Mouse (Mus musculus) heart, embryonic 14.5 days (tissue): ENCODE measurements around the gene Gm609. TPM values are rescaled to one million over a fixed set of nuclear protein-coding genes. Genes with fewer than 3 reads are reported as not detected.

Source experiments
- ATAC-seq: fragments of 200-750 bp; cut with Nextera tagmentation; 2 replicates; pipeline ENCODE4 v1.8.0; 2017; ENCODE audit warnings: low read depth, moderate TSS enrichment; ENCODE audit not compliant: insufficient number of reproducible peaks, insufficient read depth, low FRiP score
- H3K27ac ChIP-seq, 2 experiments: fragments of 200-500 bp in 1 of 2; fragments of 300-500 bp in 1 of 2; sonication (generic) in 1 of 2; replicated peaks in 1 of 2; 2 replicates each; pipeline ENCODE4 v1.5.1; 2012 to 2014; ENCODE audit warnings: low read depth in 2 of 2, low read length in 2 of 2, control low read depth in 1 of 2, mild to moderate bottlenecking in 1 of 2, mixed read lengths in 1 of 2; ENCODE audit not compliant: control insufficient read depth in 1 of 2, insufficient read depth in 1 of 2
- H3K27me3 ChIP-seq: fragments of 300-500 bp; sonication (generic); 2 replicates; pipeline ENCODE4 v1.6.1; 2014; ENCODE audit warnings: mild to moderate bottlenecking, low read length, control low read depth; ENCODE audit not compliant: control insufficient read depth, insufficient read depth
- H3K36me3 ChIP-seq: fragments of 300-500 bp; sonication (generic); 2 replicates; pipeline ENCODE4 v1.6.1; 2014; ENCODE audit warnings: mild to moderate bottlenecking, control low read depth, low read length, mixed read lengths; ENCODE audit not compliant: control insufficient read depth, insufficient read depth
- H3K4me1 ChIP-seq, 2 experiments: fragments of 200-500 bp in 1 of 2; fragments of 300-500 bp in 1 of 2; sonication (generic) in 1 of 2; 2 replicates each; pipeline ENCODE4 v1.6.1; 2012 to 2014; ENCODE audit warnings: low read length in 2 of 2, control low read depth in 1 of 2, mixed read lengths in 1 of 2; ENCODE audit not compliant: control insufficient read depth in 2 of 2, insufficient read depth in 2 of 2
- H3K4me2 ChIP-seq: fragments of 300-500 bp; sonication (generic); 2 replicates; pipeline ENCODE4 v1.6.1; 2014; ENCODE audit warnings: mild to moderate bottlenecking, low read length
- H3K4me3 ChIP-seq, 2 experiments: fragments of 200-500 bp in 1 of 2; fragments of 300-500 bp in 1 of 2; sonication (generic) in 1 of 2; 2 replicates each; pipeline ENCODE4 v1.5.1; 2012 to 2014; ENCODE audit warnings: low read length in 2 of 2, mild to moderate bottlenecking in 2 of 2, control low read depth in 1 of 2, low read depth in 1 of 2, moderate library complexity in 1 of 2; ENCODE audit not compliant: control insufficient read depth in 1 of 2, insufficient read depth in 1 of 2
- H3K9ac ChIP-seq: fragments of 300-500 bp; sonication (generic); 2 replicates; pipeline ENCODE4 v1.6.1; 2014; ENCODE audit warnings: mild to moderate bottlenecking, low read length
- H3K9me3 ChIP-seq: fragments of 300-500 bp; sonication (generic); 2 replicates; pipeline ENCODE4 v1.6.1; 2016; ENCODE audit warnings: low read length, control low read depth; ENCODE audit not compliant: control insufficient read depth
- WGBS: fragments of 180-500 bp; shearing (Covaris S2); extraction: QIAGEN DNeasy Blood & Tissue Kit; methylation state at CpG from one replicate; pipeline ENCODE4 v1.1.7; 2014; 5-methylcytosine and 5-hydroxymethylcytosine counted together
- polyA plus RNA-seq: library from polyadenylated mRNA; unstranded; fragments of >200 nt; fragmentation: Nextera tagmentation; extraction: Ambion mirVana; gene quantifications from 2 replicates; pipeline ENCODE4 v1.2.1, GENCODE M21; 2014

Gene Gm609
- polyA plus RNA-seq, 1 experiment from 2014 or later = not detected

DNA sequence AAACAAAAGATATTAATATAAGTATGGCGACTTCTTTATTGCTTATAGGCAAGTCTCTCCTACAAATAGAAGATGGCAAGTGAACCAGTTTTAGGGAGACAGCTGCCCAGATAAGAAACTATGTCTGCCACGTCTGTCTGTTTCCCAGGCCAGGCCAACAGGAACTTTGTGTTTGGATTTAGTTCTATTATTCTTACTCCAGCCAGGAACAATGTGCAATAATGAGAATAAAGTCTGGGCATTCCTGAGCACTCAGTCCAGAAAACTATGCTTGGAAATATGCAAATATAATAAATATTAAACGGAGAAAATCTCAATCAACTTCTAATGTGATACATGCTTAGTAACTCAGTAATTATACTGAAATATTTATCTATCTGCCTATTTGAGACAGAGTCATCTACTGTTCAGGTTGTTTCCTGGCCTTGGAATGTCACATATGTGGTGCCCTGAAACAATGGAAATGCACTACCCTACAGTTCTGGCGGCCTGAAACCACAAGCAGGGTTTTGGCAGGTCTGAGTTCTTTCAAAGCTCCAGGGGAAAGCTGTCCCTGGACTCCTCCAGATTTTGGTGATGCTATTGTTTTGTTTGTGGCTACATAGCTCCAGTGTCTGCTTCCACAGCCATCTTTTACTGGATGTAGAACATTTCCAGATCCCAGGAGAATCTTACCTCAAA, 123.3 kb downstream of the Gm609 start:
- Histone ChIP-seq H3K9me3 (no peaks in the 10 kb centered on the region), H3K36me3 (no peaks in the 10 kb centered on the region), H3K4me1 (0 out of 4 replicates have a peak, but pooled peaks cover 0 to 3% of the 10 kb centered on the region in 2 experiments), H3K9ac (no peak overlapping the region), H3K27me3 (no peaks in the 10 kb centered on the region), H3K4me2 (no peak overlapping the region), H3K4me3 (no peak overlapping the region), H3K27ac (peak overlapping the region in 1 of 2 experiments; percentile 44; a peak in 1 of 4 replicates)
- WGBS = 51% methylated on average over 4 of the region's 4 CpGs
- no peak for ATAC-seq

DNA sequence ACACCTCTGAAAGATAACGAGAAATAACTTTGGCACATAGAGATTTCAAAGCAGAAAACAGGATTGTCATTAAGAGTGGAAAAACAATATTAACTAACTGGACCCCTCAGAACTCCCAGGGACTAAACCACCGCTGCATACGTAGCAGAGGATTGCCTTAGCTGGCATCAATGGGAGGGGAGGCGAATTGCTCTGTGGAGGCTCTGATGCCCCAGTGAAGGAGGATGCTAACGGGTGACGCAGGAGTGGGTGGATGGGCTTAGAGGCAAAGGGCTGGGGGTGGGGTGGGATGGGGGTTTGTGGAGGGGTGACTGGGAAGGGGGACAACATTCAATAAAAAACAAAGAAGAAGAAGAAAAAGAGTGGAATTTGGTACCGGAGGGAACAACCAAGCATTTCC, 126.7 kb downstream of the Gm609 start:
- Histone ChIP-seq H3K9me3 (no peaks in the 10 kb centered on the region), H3K9ac (no peak overlapping the region), H3K4me3 (no peak overlapping the region), H3K4me1 (0 out of 4 replicates have a peak, but pooled peaks cover 0 to 3% of the 10 kb centered on the region in 2 experiments), H3K27ac (peak overlapping the region; percentile 14 to 44; a peak in 1 of 4 replicates), H3K36me3 (no peaks in the 10 kb centered on the region), H3K27me3 (no peaks in the 10 kb centered on the region), H3K4me2 (no peak overlapping the region)
- ATAC-seq = no peak
- 57% methylated on average over 7 of the region's 7 CpGs for WGBS

DNA sequence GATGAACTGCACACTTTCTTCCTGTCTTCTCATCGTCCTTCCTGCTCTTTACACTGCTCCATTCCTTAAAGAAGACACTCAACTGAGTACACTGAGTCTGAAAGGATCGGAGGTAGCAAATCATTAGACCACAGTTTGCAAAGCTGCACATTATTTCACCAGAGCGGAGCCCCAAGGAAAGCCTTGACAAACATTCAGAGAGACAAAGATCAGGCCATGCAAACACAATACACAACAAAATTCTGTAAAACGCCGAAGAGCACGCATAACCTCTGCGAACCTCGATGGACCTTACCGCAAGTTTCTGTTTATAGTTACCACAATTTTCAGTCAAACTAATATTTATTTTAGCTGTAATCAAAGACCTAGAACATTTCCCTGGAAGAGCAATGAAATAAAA, 127.4 kb downstream of the Gm609 start:
- Histone ChIP-seq H3K9ac (no peak overlapping the region), H3K9me3 (no peaks in the 10 kb centered on the region), H3K36me3 (no peaks in the 10 kb centered on the region), H3K27ac (no peak overlapping the region), H3K4me3 (no peak overlapping the region), H3K4me2 (no peak overlapping the region), H3K4me1 (0 out of 4 replicates have a peak, but pooled peaks cover 0 to 3% of the 10 kb centered on the region in 2 experiments), H3K27me3 (no peaks in the 10 kb centered on the region)
- 89% methylated on average over 9 of the region's 9 CpGs for WGBS
- no peak for ATAC-seq

- 86% methylated on average over 1 of the region's 1 CpGs for WGBS
- Histone ChIP-seq H3K4me3 (no peak overlapping the region), H3K9ac (no peak overlapping the region), H3K27me3 (no peaks in the 10 kb centered on the region), H3K36me3 (no peaks in the 10 kb centered on the region), H3K27ac (no peak overlapping the region), H3K9me3 (no peaks in the 10 kb centered on the region), H3K4me2 (no peak overlapping the region), H3K4me1 (0 out of 4 replicates have a peak, but pooled peaks cover 0 to 3% of the 10 kb centered on the region in 2 experiments)
- ATAC-seq = no peak
These were observed 128.1 kb downstream of the Gm609 start for GRCm38 (mm10) chr16:45364627-45365026.

- Histone ChIP-seq H3K4me3 (no peak overlapping the region), H3K4me1 (0 out of 4 replicates have a peak, but pooled peaks cover 0 to 3% of the 10 kb centered on the region in 2 experiments), H3K27ac (no peak overlapping the region), H3K27me3 (no peaks in the 10 kb centered on the region), H3K9ac (no peak overlapping the region), H3K4me2 (no peak overlapping the region), H3K36me3 (no peaks in the 10 kb centered on the region), H3K9me3 (no peaks in the 10 kb centered on the region)
- WGBS = 59% methylated on average over 4 of the region's 4 CpGs
- no peak for ATAC-seq
These were observed 129.2 kb downstream of the Gm609 start for GRCm38 (mm10) chr16:45363480-45364045.

Other genes starting within 250 kb of the Gm609 start
- gene Cd200, start 83.9 kb downstream of the Gm609 start, polyA plus RNA-seq = 21.5 and 27.6 TPM in 2 replicates
- not detected in 2 replicates for gene Gm17783, start 39.1 kb upstream of the Gm609 start, polyA plus RNA-seq
- not detected in 2 replicates for gene Slc9c1, start 42.3 kb upstream of the Gm609 start, polyA plus RNA-seq
- 0.15 TPM in 1 of 2 replicates, not detected in the other for gene Gcsam, start 117.4 kb upstream of the Gm609 start, polyA plus RNA-seq
- not detected in 2 replicates for gene BC016579, start 161.1 kb upstream of the Gm609 start, polyA plus RNA-seq
- not detected in 2 replicates for gene Tmprss7, start 200.7 kb upstream of the Gm609 start, polyA plus RNA-seq
- gene Tagln3, start 231.6 kb upstream of the Gm609 start, polyA plus RNA-seq = 2.6 and 4.1 TPM in 2 replicates
- 27.9 and 29.1 TPM in 2 replicates for gene Abhd10, start 250.0 kb upstream of the Gm609 start, polyA plus RNA-seq